Mouse (Mus musculus): ENCODE measurements at regions not wholly inside any gene's neighbourhood (a gene's known extent, or its start where the extent isn't known, plus 50 kb on each side); places are given as distances from the start of the nearest gene placed in this dataset.

GRCm38 (mm10) chr9:41592101-41592500 lies 430.6 kb upstream of the Ubash3b start:
- TF ChIP-seq CTCF (IDR thresholded peaks at IDR 0.05; ENCODE audit: control insufficient read depth, insufficient read depth, low read length): no peak
- no peak for TF ChIP-seq POLR2A (IDR thresholded peaks at IDR 0.05; ENCODE audit: borderline replicate concordance, control insufficient read depth, low read depth, low read length)
